In genomic region chr7:31051321-31052021, GRCm38 (mm10) we compare ENCODE assay signal across 8 mouse cellular contexts. TPM values are rescaled to one million over a fixed set of nuclear protein-coding genes. Genes with fewer than 3 reads are reported as not detected.
DNase-seq lines count a peak whose midpoint lies in the region; ATAC-seq and TF ChIP-seq lines count a peak whose summit lies in the region.

TSS of gene Fxyd7 (minus strand) at chr7:31051467.

- no peak for DNase-seq in gastrocnemius, adult 2 months
- no peak for DNase-seq in gastrocnemius, postnatal 25 days
- DNase-seq in right cerebral cortex, postnatal 4 days: peak; percentile 42
- no peak for DNase-seq in right cerebral cortex, postnatal 25 days
- peak; percentile 77 for DNase-seq in hindbrain, postnatal 0 days (ENCODE audit: low spot score)
- DNase-seq in B cell, adult 2 months: no peak
- DNase-seq in adipocyte (ENCODE audit: low spot score): no peak

- peaks cover 14% of the 10 kb centered on the region; the same call in 1 of the 2 replicates for H3K27me3 ChIP-seq in hindbrain, postnatal 0 days (ENCODE audit: insufficient read depth, low read length)
- peaks cover 81% of the 10 kb centered on the region for H3K27me3 ChIP-seq in midbrain, embryonic 12.5 days

- peak within 1 kb of the TSS; percentile 66 for H3K27ac ChIP-seq in gastrocnemius, adult 2 months
- peak within 1 kb of the TSS; percentile 56; the same call in 1 of the 2 replicates for H3K27ac ChIP-seq in hindbrain, postnatal 0 days
- H3K27ac ChIP-seq in midbrain, embryonic 12.5 days (replicated peaks): no peak within 1 kb of the TSS

- peak within 1 kb of the TSS; percentile 75 for H3K4me3 ChIP-seq in gastrocnemius, adult 2 months
- H3K4me3 ChIP-seq in hindbrain, postnatal 0 days (ENCODE audit: low read length): peak within 1 kb of the TSS; percentile 46
- peak within 1 kb of the TSS; percentile 37 for H3K4me3 ChIP-seq in midbrain, embryonic 12.5 days

- intact Hi-C loops in gastrocnemius, adult 2 months (cut with DNase I): loop anchor here (5.0 to 10.0 kb wide), 2 partner anchors 94 to 103 kb away; partner anchors contain the start of genes Gramd1a and Usf2

- H3K4me1 ChIP-seq in hindbrain, postnatal 0 days (ENCODE audit: insufficient read depth, low read length): peaks cover 22% of the 10 kb centered on the region; the same call in 1 of the 2 replicates
- H3K4me1 ChIP-seq in midbrain, embryonic 12.5 days: peaks cover 58% of the 10 kb centered on the region

- TF ChIP-seq CTCF in gastrocnemius, adult 2 months (IDR thresholded peaks at IDR 0.05): peak; percentile 14; the same call in 1 of the 2 replicates
- TF ChIP-seq CTCF in hindbrain, postnatal 0 days (IDR thresholded peaks at IDR 0.05; ENCODE audit: low read depth): no peak

- H3K9me3 ChIP-seq in hindbrain, postnatal 0 days (ENCODE audit: low read length): no peaks in the 10 kb centered on the region
- no peaks in the 10 kb centered on the region for H3K9me3 ChIP-seq in midbrain, embryonic 12.5 days

- ATAC-seq in hindbrain, postnatal 0 days: peak; percentile 38
- no peak; the same call in 1 of the 2 replicates for ATAC-seq in midbrain, embryonic 12.5 days (ENCODE audit: low FRiP score, low read depth)

- H3K4me2 ChIP-seq in hindbrain, postnatal 0 days (ENCODE audit: low read depth, low read length): peak within 1 kb of the TSS; percentile 60
- peak within 1 kb of the TSS; percentile 55 for H3K4me2 ChIP-seq in midbrain, embryonic 12.5 days (replicated peaks)

- WGBS in hindbrain, postnatal 0 days: 2% methylated on average over 26 of the region's 28 CpGs
- WGBS in midbrain, embryonic 12.5 days: 2% methylated on average over 20 of the region's 28 CpGs

- H3K9ac ChIP-seq in hindbrain, postnatal 0 days (replicated peaks; ENCODE audit: low read length): peak within 1 kb of the TSS; percentile 56
- H3K9ac ChIP-seq in midbrain, embryonic 12.5 days (replicated peaks): peak within 1 kb of the TSS; percentile 35; the same call in 1 of the 2 replicates

- H3K36me3 ChIP-seq in hindbrain, postnatal 0 days (ENCODE audit: insufficient read depth, low read length): no peaks in the 10 kb centered on the region
- no peaks in the 10 kb centered on the region for H3K36me3 ChIP-seq in midbrain, embryonic 12.5 days

RNA-seq across cellular contexts. Expression of gene Fxyd7, which starts in this region (rescaled TPM):
- total RNA-seq in gastrocnemius, adult 2 months (2021): 1 to 10 TPM; 1.4 to 1.6 TPM
- 1 to 10 TPM; 1.9 to 2.1 TPM for total RNA-seq in gastrocnemius, postnatal 25 days (2021)
- total RNA-seq in hindbrain, postnatal 0 days (2014; rRNA removed): 234 and 282 TPM in 2 replicates
- 466 and 477 TPM in 2 replicates for polyA plus RNA-seq in hindbrain, postnatal 0 days (2015; fragmentation: Nextera tagmentation; extraction: Ambion mirVana)
- 10.0 and 11.5 TPM in 2 replicates for polyA plus RNA-seq in midbrain, embryonic 12.5 days (2016; fragmentation: Nextera tagmentation; extraction: Ambion mirVana)

Comparison
In these comparisons a context has a peak if more than half of its experiments do, and no peak if none do; other contexts are left out.
1. RNA of gene Fxyd7 (total RNA-seq): 234 to 282 TPM in hindbrain, postnatal 0 days; 1.9 to 2.1 TPM in gastrocnemius, postnatal 25 days and 1.4 to 1.6 TPM in gastrocnemius, adult 2 months; every median in the first group is over 10 times any median in the second.
2. RNA of gene Fxyd7 (polyA plus RNA-seq): 466 to 477 TPM in hindbrain, postnatal 0 days; 10.0 to 11.5 TPM in midbrain, embryonic 12.5 days; every median in the first group is over 10 times any median in the second.
3. DNase-seq: peak in right cerebral cortex, postnatal 4 days (single experiment) and hindbrain, postnatal 0 days (single experiment); none in gastrocnemius, adult 2 months (single experiment), gastrocnemius, postnatal 25 days (single experiment), right cerebral cortex, postnatal 25 days (single experiment), B cell, adult 2 months (0 of 2) and adipocyte (single experiment).
4. Peak in every context shown above with its lines, with median percentiles within 50 percentile points of each other: H3K4me3 ChIP-seq.